In genomic region chr5:44706997-44707698, GRCm38 (mm10) we compare ENCODE assay signal across 9 mouse cellular contexts.
DNase-seq lines count a peak whose midpoint lies in the region; ATAC-seq and TF ChIP-seq lines count a peak whose summit lies in the region.
"Had no signal": no experiment of that assay in that cellular context is flagged by ENCODE, and none has a peak within 500 bp of the region (broad histone marks: within the 10 kb centered on the region; RNA-seq: fewer than 3 reads in every experiment).

No protein-coding gene starts in this region.

- H3K4me2 ChIP-seq in hindbrain, embryonic 12.5 days (replicated peaks) = no peak overlapping the region
- no peak overlapping the region for H3K4me2 ChIP-seq in lung, embryonic 14.5 days

- peak overlapping the region; percentile 35; the same call in 1 of the 2 replicates for H3K27ac ChIP-seq in hindbrain, embryonic 12.5 days
- H3K27ac ChIP-seq in lung, embryonic 14.5 days (ENCODE audit: low read depth) = peak overlapping the region; percentile 56; the same call in 1 of the 2 replicates

- no peaks in the 10 kb centered on the region for H3K36me3 ChIP-seq in hindbrain, embryonic 12.5 days
- no peaks in the 10 kb centered on the region for H3K36me3 ChIP-seq in lung, embryonic 14.5 days (ENCODE audit: insufficient read depth)
- H3K36me3 ChIP-seq: G1E had no signal

- no peaks in the 10 kb centered on the region for H3K9me3 ChIP-seq in hindbrain, embryonic 12.5 days (replicated peaks)
- H3K9me3 ChIP-seq in lung, embryonic 14.5 days (ENCODE audit: low read depth, low read length) = no peaks in the 10 kb centered on the region
- H3K9me3 ChIP-seq: G1E had no signal

- DNase-seq in lung, adult 18-20 months = peak; percentile 23 to 36
- no peak for DNase-seq in lung, adult 2 months
- DNase-seq in lung, embryonic 14.5 days = peak; percentile 52
- DNase-seq in left cerebral cortex, adult 18-20 months (ENCODE audit: low spot score in 2 of 2) = no peak
- DNase-seq in thymus, adult 18-20 months = no peak
- DNase-seq in left cerebral cortex, adult 11 months (ENCODE audit: low spot score) = no peak
- DNase-seq in ovary, postnatal 10 days (ENCODE audit: low spot score) = no peak

- 15% methylated on average over 6 of the region's 6 CpGs for WGBS in lung, adult 2 months
- WGBS in hindbrain, embryonic 12.5 days = 52% methylated on average over 6 of the region's 6 CpGs
- 35% methylated on average over 6 of the region's 6 CpGs for WGBS in lung, embryonic 14.5 days

- H3K4me1 ChIP-seq in lung, adult 2 months (ENCODE audit: control insufficient read depth, insufficient read depth, low read length) = peaks cover 15% of the 10 kb centered on the region
- H3K4me1 ChIP-seq in hindbrain, embryonic 12.5 days = peaks cover 7% of the 10 kb centered on the region
- peaks cover 9% of the 10 kb centered on the region; the same call in 1 of the 2 replicates for H3K4me1 ChIP-seq in lung, embryonic 14.5 days (ENCODE audit: insufficient read depth)

- no peaks in the 10 kb centered on the region for H3K27me3 ChIP-seq in hindbrain, embryonic 12.5 days
- no peaks in the 10 kb centered on the region for H3K27me3 ChIP-seq in lung, embryonic 14.5 days (ENCODE audit: insufficient read depth, low read length)

- TF ChIP-seq CTCF in lung, adult 2 months (IDR thresholded peaks at IDR 0.05; ENCODE audit: insufficient read depth, low read length) = no peak
- peak; percentile 32 for TF ChIP-seq CTCF in lung, embryonic 14.5 days (IDR thresholded peaks at IDR 0.05; ENCODE audit: low read depth)

- peak; percentile 35; the same call in 1 of the 2 replicates for ATAC-seq in hindbrain, embryonic 12.5 days (ENCODE audit: low FRiP score)
- ATAC-seq in lung, embryonic 14.5 days (ENCODE audit: insufficient read depth) = peak; percentile 61

- no peak overlapping the region for H3K4me3 ChIP-seq in lung, adult 2 months (replicated peaks; ENCODE audit: extremely low read depth, low read depth, low read length)
- no peak overlapping the region for H3K4me3 ChIP-seq in hindbrain, embryonic 12.5 days
- H3K4me3 ChIP-seq in lung, embryonic 14.5 days (ENCODE audit: low read depth, low read length) = no peak overlapping the region

- TF ChIP-seq POLR2A in lung, adult 2 months (IDR thresholded peaks at IDR 0.05; ENCODE audit: borderline replicate concordance, extremely low read depth, low read depth, low read length) = no peak

- H3K9ac ChIP-seq in hindbrain, embryonic 12.5 days = no peak overlapping the region
- H3K9ac ChIP-seq in lung, embryonic 14.5 days = no peak overlapping the region

Comparison
In these comparisons a context has a peak if more than half of its experiments do, and no peak if none do; other contexts are left out.
1. DNase-seq: peak in lung, adult 18-20 months (2 of 2) and lung, embryonic 14.5 days (single experiment); none in lung, adult 2 months (single experiment), left cerebral cortex, adult 18-20 months (0 of 2), thymus, adult 18-20 months (0 of 2), left cerebral cortex, adult 11 months (single experiment) and ovary, postnatal 10 days (single experiment).